Mouse (Mus musculus): ENCODE data around the gene Sema4b. TPM values are rescaled to one million over a fixed set of nuclear protein-coding genes. Genes with fewer than 3 reads are reported as not detected.
A peak's percentile ranks its signal among the peaks of the same experiment; 100 is the strongest.

Sema4b gene
- polyA plus RNA-seq (2014; fragmentation: Nextera tagmentation; extraction: Ambion mirVana), result 8.3 and 9.0 TPM in 2 replicates

- peak within 1 kb of the TSS; percentile 86 for H3K4me2 ChIP-seq (ENCODE audit: low read depth, severe bottlenecking)
- ATAC-seq (ENCODE audit: insufficient number of reproducible peaks, low FRiP score, low TSS enrichment, low read depth) (peak; percentile 86), DNase-seq (ENCODE audit: low spot score) (peak; percentile 91)
- no peaks in the 10 kb centered on the region for H3K9me3 ChIP-seq (ENCODE audit: control insufficient read depth, low read length)
- H3K27me3 ChIP-seq (ENCODE audit: control insufficient read depth, insufficient read depth, low read length), result no peaks in the 10 kb centered on the region
- H3K9ac ChIP-seq (ENCODE audit: low read length), result peak within 1 kb of the TSS; percentile 62
- WGBS, result under 1% methylated on average over 50 of the region's 51 CpGs
- no peaks in the 10 kb centered on the region for H3K36me3 ChIP-seq (ENCODE audit: control insufficient read depth, insufficient read depth, low read length)
- no peak within 1 kb of the TSS for H3K27ac ChIP-seq (replicated peaks; ENCODE audit: low read depth, low read length)
- peaks cover 17% of the 10 kb centered on the region for H3K4me1 ChIP-seq (ENCODE audit: control insufficient read depth, insufficient read depth, low read length)
- peak within 1 kb of the TSS; percentile 45 for H3K4me3 ChIP-seq (ENCODE audit: low read depth, low read length)
Measured at GRCm38 (mm10) chr7:80186531-80187296, at the start of gene Sema4b. Sema4b (plus strand) TSS chr7:80186841.

- no peak for ATAC-seq (ENCODE audit: insufficient number of reproducible peaks, low FRiP score, low TSS enrichment, low read depth)
- H3K36me3 ChIP-seq (ENCODE audit: control insufficient read depth, insufficient read depth, low read length), result no peaks in the 10 kb centered on the region
Measured at GRCm38 (mm10) chr7:80138375-80138774, 48.3 kb upstream of the Sema4b start.

GRCm38 (mm10) chr7:80140815-80141214 is 45.8 kb upstream of the Sema4b start:
- Histone ChIP-seq H3K9ac (ENCODE audit: low read length) (peak overlapping the region; percentile 45; the same call in 1 of the 2 replicates), H3K4me2 (ENCODE audit: low read depth, severe bottlenecking) (no peak overlapping the region), H3K36me3 (ENCODE audit: control insufficient read depth, insufficient read depth, low read length) (no peaks in the 10 kb centered on the region), H3K27me3 (ENCODE audit: control insufficient read depth, insufficient read depth, low read length) (no peaks in the 10 kb centered on the region), H3K4me1 (ENCODE audit: control insufficient read depth, insufficient read depth, low read length) (no peaks in the 10 kb centered on the region), H3K4me3 (ENCODE audit: low read depth, low read length) (no peak overlapping the region), H3K27ac (replicated peaks; ENCODE audit: low read depth, low read length) (no peak overlapping the region), H3K9me3 (ENCODE audit: control insufficient read depth, low read length) (no peaks in the 10 kb centered on the region)
- ATAC-seq (ENCODE audit: insufficient number of reproducible peaks, low FRiP score, low TSS enrichment, low read depth) (peak; percentile 69), DNase-seq (ENCODE audit: low spot score) (peak; percentile 86)
- 17% methylated on average over 9 of the region's 9 CpGs for WGBS

More at GRCm38 (mm10) chr7:80138375-80138774, 48.3 kb upstream of the Sema4b start:
- DNase-seq (ENCODE audit: low spot score), result no peak
- Histone ChIP-seq H3K27me3 (ENCODE audit: control insufficient read depth, insufficient read depth, low read length) (no peaks in the 10 kb centered on the region), H3K4me2 (ENCODE audit: low read depth, severe bottlenecking) (no peak overlapping the region), H3K9ac (ENCODE audit: low read length) (no peak overlapping the region), H3K4me3 (ENCODE audit: low read depth, low read length) (no peak overlapping the region), H3K27ac (replicated peaks; ENCODE audit: low read depth, low read length) (no peak overlapping the region), H3K9me3 (ENCODE audit: control insufficient read depth, low read length) (no peaks in the 10 kb centered on the region), H3K4me1 (ENCODE audit: control insufficient read depth, insufficient read depth, low read length) (no peaks in the 10 kb centered on the region)
- WGBS, result 87% methylated on average over 1 of the region's 1 CpGs

- Histone ChIP-seq H3K36me3 (ENCODE audit: control insufficient read depth, insufficient read depth, low read length) (no peaks in the 10 kb centered on the region), H3K4me1 (ENCODE audit: control insufficient read depth, insufficient read depth, low read length) (no peaks in the 10 kb centered on the region), H3K9ac (ENCODE audit: low read length) (peak overlapping the region; percentile 17; the same call in 1 of the 2 replicates), H3K4me3 (ENCODE audit: low read depth, low read length) (no peak overlapping the region), H3K9me3 (ENCODE audit: control insufficient read depth, low read length) (no peaks in the 10 kb centered on the region), H3K27ac (replicated peaks; ENCODE audit: low read depth, low read length) (no peak overlapping the region), H3K27me3 (ENCODE audit: control insufficient read depth, insufficient read depth, low read length) (no peaks in the 10 kb centered on the region), H3K4me2 (ENCODE audit: low read depth, severe bottlenecking) (no peak overlapping the region)
- DNase-seq (ENCODE audit: low spot score) (peak; percentile 28), ATAC-seq (ENCODE audit: insufficient number of reproducible peaks, low FRiP score, low TSS enrichment, low read depth) (no peak)
- 48% methylated on average over 22 of the region's 22 CpGs for WGBS
Measured at GRCm38 (mm10) chr7:80143331-80144273, 43.0 kb upstream of the Sema4b start.

- no peak for ATAC-seq (ENCODE audit: insufficient number of reproducible peaks, low FRiP score, low TSS enrichment, low read depth)
- 91% methylated on average over 7 of the region's 7 CpGs for WGBS
- no peaks in the 10 kb centered on the region for H3K4me1 ChIP-seq (ENCODE audit: control insufficient read depth, insufficient read depth, low read length)
Measured at GRCm38 (mm10) chr7:80144695-80145094, 41.9 kb upstream of the Sema4b start.

GRCm38 (mm10) chr7:80146077-80146476 is 40.6 kb upstream of the Sema4b start:
- ATAC-seq (ENCODE audit: insufficient number of reproducible peaks, low FRiP score, low TSS enrichment, low read depth), result no peak
- Histone ChIP-seq H3K27me3 (ENCODE audit: control insufficient read depth, insufficient read depth, low read length) (no peaks in the 10 kb centered on the region), H3K4me1 (ENCODE audit: control insufficient read depth, insufficient read depth, low read length) (no peaks in the 10 kb centered on the region), H3K36me3 (ENCODE audit: control insufficient read depth, insufficient read depth, low read length) (no peaks in the 10 kb centered on the region), H3K4me3 (ENCODE audit: low read depth, low read length) (no peak overlapping the region), H3K4me2 (ENCODE audit: low read depth, severe bottlenecking) (no peak overlapping the region), H3K27ac (replicated peaks; ENCODE audit: low read depth, low read length) (no peak overlapping the region), H3K9me3 (ENCODE audit: control insufficient read depth, low read length) (no peaks in the 10 kb centered on the region), H3K9ac (ENCODE audit: low read length) (no peak overlapping the region)
- no peak for DNase-seq (ENCODE audit: low spot score)
- WGBS, result 90% methylated on average over 8 of the region's 8 CpGs

More at GRCm38 (mm10) chr7:80144695-80145094, 41.9 kb upstream of the Sema4b start:
- H3K9ac ChIP-seq (ENCODE audit: low read length), result no peak overlapping the region
- no peaks in the 10 kb centered on the region for H3K9me3 ChIP-seq (ENCODE audit: control insufficient read depth, low read length)
- no peaks in the 10 kb centered on the region for H3K27me3 ChIP-seq (ENCODE audit: control insufficient read depth, insufficient read depth, low read length)
- no peak for DNase-seq (ENCODE audit: low spot score)
- no peak overlapping the region for H3K4me3 ChIP-seq (ENCODE audit: low read depth, low read length)
- H3K4me2 ChIP-seq (ENCODE audit: low read depth, severe bottlenecking), result no peak overlapping the region
- no peaks in the 10 kb centered on the region for H3K36me3 ChIP-seq (ENCODE audit: control insufficient read depth, insufficient read depth, low read length)
- no peak overlapping the region for H3K27ac ChIP-seq (replicated peaks; ENCODE audit: low read depth, low read length)

GRCm38 (mm10) chr7:80149356-80149755 is 37.3 kb upstream of the Sema4b start:
- H3K27ac ChIP-seq (replicated peaks; ENCODE audit: low read depth, low read length), result no peak overlapping the region
- no peak overlapping the region for H3K4me3 ChIP-seq (ENCODE audit: low read depth, low read length)
- no peak overlapping the region for H3K9ac ChIP-seq (ENCODE audit: low read length)
- no peaks in the 10 kb centered on the region for H3K9me3 ChIP-seq (ENCODE audit: control insufficient read depth, low read length)
- H3K36me3 ChIP-seq (ENCODE audit: control insufficient read depth, insufficient read depth, low read length), result no peaks in the 10 kb centered on the region
- H3K4me1 ChIP-seq (ENCODE audit: control insufficient read depth, insufficient read depth, low read length), result no peaks in the 10 kb centered on the region
- no peaks in the 10 kb centered on the region for H3K27me3 ChIP-seq (ENCODE audit: control insufficient read depth, insufficient read depth, low read length)
- no peak overlapping the region for H3K4me2 ChIP-seq (ENCODE audit: low read depth, severe bottlenecking)
- DNase-seq (ENCODE audit: low spot score) (no peak), ATAC-seq (ENCODE audit: insufficient number of reproducible peaks, low FRiP score, low TSS enrichment, low read depth) (no peak)
- WGBS, result 50% methylated on average over 9 of the region's 9 CpGs

GRCm38 (mm10) chr7:80152152-80152551 is 34.5 kb upstream of the Sema4b start:
- no peaks in the 10 kb centered on the region for H3K4me1 ChIP-seq (ENCODE audit: control insufficient read depth, insufficient read depth, low read length)
- H3K4me3 ChIP-seq (ENCODE audit: low read depth, low read length), result no peak overlapping the region
- DNase-seq (ENCODE audit: low spot score), result peak; percentile 38
- no peak overlapping the region for H3K27ac ChIP-seq (replicated peaks; ENCODE audit: low read depth, low read length)
- no peaks in the 10 kb centered on the region for H3K9me3 ChIP-seq (ENCODE audit: control insufficient read depth, low read length)
- H3K36me3 ChIP-seq (ENCODE audit: control insufficient read depth, insufficient read depth, low read length), result no peaks in the 10 kb centered on the region
- no peak overlapping the region for H3K9ac ChIP-seq (ENCODE audit: low read length)
- no peak overlapping the region for H3K4me2 ChIP-seq (ENCODE audit: low read depth, severe bottlenecking)
- 65% methylated on average over 6 of the region's 6 CpGs for WGBS
- ATAC-seq (ENCODE audit: insufficient number of reproducible peaks, low FRiP score, low TSS enrichment, low read depth), result no peak
- H3K27me3 ChIP-seq (ENCODE audit: control insufficient read depth, insufficient read depth, low read length), result no peaks in the 10 kb centered on the region

Data from limb, embryonic 11.5 days (tissue).